Mouse (Mus musculus): ENCODE data around the gene Ttc38.
"Not testable (repeated sequence)": the region's sequence is repeated elsewhere in the genome, so short reads cannot be mapped to it uniquely, and the experiment has no call there.

The Ttc38 gene

DNA sequence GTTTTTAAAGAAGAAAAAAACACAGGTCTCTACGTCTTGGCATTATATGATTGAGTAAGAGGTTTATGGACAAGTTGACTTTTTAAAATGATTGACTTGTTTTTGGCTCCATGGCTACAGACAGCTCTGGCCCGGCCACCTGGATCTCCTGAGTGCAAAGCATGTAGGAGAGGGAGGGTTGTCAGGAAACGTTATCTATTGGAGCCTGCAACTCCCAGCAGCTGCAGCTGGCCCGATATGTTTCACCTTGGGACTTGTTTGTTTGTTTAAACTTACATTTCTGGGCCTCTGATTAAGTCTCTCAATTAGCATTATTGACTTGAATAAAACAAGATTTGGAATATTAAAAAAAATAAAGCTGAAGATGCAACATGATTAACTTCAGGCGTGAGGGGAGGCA is 5.4 kb upstream of the Ttc38 start:
- DNase-seq: no peak

- no peak for DNase-seq
Observed at GRCm38 (mm10) chr15:85828071-85828470, 4.0 kb upstream of the Ttc38 start.

- no peak for DNase-seq
Observed at GRCm38 (mm10) chr15:85829470-85829869, 2.6 kb upstream of the Ttc38 start.

GRCm38 (mm10) chr15:85832599-85832998 is 493 bp downstream of the Ttc38 start:
- DNase-seq: no peak

DNA sequence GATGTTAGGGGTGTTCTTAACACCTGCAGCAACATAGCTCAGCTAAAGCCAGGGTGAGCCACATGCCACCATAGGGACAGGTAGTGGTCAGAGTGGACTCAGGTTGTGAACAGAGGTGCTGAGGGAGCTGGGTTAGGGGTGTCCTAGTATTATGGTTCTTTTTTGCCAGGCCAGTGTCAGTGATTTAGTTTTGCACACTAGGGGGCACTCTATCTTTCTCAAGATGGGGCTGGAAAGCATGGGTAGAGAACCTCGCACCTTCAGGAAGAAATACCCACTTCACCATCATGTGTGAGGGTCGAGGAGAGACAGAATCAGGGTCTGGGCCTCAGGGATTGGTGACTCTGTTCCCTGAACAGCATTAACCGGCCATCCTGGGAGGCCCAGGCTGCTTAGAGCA is 3.2 kb downstream of the Ttc38 start:
- no peak for DNase-seq

DNA sequence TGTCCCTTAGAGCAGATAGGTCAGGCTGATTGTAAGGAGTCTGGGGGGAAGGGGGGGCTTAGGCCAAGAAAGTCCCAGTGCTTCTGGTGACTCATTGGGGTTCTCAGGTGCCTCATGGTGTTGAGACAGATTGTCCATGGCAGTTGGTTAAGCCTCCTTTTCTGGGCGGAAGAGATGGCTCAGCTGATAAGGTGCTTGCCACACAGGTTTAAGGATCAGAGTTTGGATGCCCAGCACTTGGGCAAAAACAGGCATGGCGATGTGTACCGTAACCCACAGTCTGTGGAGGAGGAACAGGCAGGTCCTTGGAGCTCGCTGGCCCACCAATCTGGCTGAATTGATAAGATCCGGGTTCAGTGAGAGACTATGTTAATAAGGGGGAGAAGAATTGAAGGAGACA is 4.8 kb downstream of the Ttc38 start:
- no peak for DNase-seq

DNA sequence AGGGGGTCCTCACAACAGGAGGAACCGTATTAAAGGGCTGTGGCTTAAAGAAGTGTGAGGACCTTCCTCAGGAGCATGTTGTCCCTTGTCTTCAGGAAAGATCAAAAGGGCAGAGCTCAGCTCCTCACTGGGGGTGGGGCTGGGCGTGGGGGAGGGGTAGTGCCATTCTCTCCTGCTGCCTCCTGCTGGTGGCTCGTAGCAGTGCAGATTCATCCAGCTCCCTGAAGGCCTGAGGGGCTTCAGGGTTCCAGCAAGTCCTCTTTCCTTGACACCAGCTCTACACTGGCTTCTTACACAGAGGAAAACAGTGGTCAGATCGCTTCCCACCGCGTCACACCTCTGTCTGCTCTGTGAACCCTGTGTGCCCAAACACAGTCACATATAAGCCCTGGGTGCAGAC is 8.9 kb downstream of the Ttc38 start:
- peak; percentile 69 to 72 for DNase-seq

DNA sequence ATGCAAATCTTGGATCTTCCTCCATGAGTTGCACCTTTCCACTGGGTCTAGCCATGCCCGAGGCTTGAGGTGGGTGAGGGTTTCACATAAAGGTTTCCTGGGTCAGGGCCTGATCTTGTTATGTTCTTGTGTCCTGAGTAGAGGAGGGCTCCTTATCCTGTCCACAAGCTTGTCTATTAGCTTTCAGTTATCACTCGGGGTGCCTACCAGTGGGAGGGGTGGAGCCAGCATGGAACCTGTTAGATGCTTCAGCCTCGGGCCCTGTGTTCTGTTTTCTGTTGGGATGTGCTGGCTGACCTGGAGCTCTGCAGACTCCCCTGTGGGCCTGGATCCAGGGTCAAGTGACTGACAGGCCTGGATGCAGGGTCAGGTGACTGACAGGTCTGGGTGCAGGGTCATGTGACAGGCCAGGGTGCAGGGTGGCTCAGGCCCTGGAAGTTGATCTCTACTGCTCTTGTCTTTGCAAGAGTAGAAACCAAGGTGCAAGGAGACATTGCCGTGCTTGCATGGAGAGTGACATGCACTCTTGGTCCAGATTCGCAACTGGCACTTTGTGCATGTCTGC is 9.8 kb downstream of the Ttc38 start:
- DNase-seq: no peak

- DNase-seq: no peak
Observed at GRCm38 (mm10) chr15:85845071-85845470, 13.0 kb downstream of the Ttc38 start.

GRCm38 (mm10) chr15:85851656-85852392 is 19.7 kb downstream of the Ttc38 start:
- no peak for DNase-seq

GRCm38 (mm10) chr15:85858980-85859489 is 26.9 kb downstream of the Ttc38 start:
- DNase-seq: no peak

DNA sequence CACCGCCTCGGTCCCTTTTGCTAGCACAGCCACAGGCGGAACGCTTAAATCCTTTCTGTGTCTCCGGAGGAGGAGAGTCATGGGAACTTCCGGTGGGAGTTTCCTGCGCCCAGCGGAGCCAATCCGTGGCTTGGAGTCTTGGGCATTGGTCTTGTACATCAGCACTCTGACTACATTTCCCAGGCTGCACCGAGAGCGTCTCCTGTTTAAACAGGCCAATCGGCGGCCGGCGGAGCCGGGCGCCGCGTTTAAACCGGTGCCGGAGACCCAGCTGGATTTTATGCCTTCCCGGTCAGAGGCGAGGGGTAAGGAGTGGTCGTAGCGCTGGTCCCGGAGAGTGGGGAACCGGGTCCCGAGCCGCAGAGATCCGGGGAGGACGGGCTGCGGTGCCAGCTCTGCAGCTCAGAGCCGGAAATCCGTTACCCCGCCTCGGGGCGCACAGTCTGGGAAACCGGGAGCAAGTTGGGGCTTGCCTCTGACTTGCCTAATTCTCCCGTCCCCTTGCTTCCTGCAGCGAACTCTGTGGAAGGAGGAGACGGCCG is 27.5 kb downstream of the Ttc38 start, which contains the start of gene Gtse1:
Gtse1 (plus strand) TSS at position 256 of the 542 bp plus-strand sequence.
- DNase-seq: peak; percentile 94 to 96

GRCm38 (mm10) chr15:85865913-85866312 is 33.8 kb downstream of the Ttc38 start:
- not testable (repeated sequence) for DNase-seq

- DNase-seq: peak; percentile 75 to 82
Observed at GRCm38 (mm10) chr15:85867696-85868095, 35.6 kb downstream of the Ttc38 start.

DNA sequence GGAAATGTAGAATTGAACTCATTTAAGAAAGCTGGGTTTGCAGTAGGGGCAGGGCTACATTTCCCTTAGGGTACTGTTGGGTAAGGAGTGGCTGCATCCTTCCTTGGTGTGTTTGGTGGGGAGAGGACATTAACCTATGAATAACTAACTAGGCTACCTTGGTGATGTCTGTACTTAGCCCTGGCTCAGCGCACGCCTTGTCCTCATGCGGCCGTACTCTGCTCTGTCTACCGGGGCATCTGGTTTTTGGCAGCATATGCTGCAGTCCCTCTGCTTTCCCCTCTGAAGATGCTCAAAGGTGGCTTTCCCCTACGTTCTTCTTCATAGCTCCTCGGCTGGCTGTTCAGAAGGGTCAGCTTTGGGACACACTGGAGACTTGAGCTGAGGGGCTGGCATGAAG is 45.2 kb downstream of the Ttc38 start:
- DNase-seq: peak in 1 of 2 experiments; percentile 44

- DNase-seq: peak; percentile 90 to 96
Observed at GRCm38 (mm10) chr15:85878848-85879497, 46.9 kb downstream of the Ttc38 start, which contains the start of gene Trmu. TSS of gene Trmu (plus strand) at chr15:85879312.

GRCm38 (mm10) chr15:85879498-85879895 is 47.4 kb downstream of the Ttc38 start:
- DNase-seq: no peak

DNA sequence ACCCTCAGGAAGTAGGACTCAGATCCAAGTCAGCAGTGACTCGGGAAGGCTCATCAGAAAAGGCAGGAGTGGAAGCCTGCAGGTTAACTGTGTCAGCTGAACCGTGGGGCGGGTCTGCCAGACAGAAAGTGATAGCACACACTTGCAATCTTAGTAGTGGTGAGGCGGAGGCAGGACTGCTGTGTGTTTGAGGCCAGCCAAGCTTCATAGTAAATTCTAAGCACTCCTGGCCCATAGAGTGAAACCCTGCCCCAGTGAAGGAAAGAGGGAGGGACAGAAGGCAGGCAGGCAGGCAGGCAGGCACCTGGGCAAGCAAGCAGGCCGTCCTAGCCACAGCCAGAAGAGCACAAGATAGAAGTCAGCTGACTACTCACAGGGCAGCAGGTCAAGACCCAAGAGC is 53.5 kb downstream of the Ttc38 start:
- DNase-seq: no peak

DNA sequence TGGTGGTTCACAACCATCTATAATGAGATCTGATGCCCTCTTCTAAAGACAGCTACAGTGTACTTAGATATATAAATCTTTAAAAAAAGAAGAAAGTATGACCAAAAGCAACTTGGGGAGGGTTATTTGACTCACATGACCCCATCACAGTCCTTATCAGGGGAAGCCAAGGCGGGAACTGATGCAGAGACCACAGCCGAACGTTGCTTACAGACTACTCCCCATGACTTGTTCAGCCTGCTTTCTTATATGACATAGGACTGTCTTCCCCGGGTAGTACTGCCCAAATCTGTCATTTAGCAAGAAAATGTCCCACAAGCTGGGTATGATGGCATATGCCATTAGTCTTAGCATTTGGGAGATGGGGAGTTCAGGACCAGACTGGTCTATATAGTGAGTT is 57.1 kb downstream of the Ttc38 start:
- DNase-seq: no peak

DNA sequence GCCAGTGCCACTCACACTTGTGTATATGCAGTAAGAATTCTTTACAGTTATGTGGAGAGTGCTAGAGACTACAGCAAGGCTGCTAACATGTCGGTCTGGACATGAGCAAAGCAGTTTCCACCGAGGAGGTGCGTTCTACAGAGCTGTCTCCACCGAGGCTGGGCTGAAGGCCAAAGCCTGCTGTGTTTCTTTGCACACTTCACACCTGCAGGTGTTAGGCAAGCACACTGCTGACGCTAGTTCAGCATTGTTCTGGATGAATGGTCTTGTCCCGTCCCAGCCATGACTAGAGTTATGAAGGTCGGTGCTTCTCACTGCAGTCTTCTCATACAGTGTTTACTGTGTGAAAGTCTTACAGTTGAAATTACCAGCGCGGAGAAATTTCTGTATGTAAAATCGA is 59.9 kb downstream of the Ttc38 start:
- peak in 1 of 2 experiments; percentile 11 for DNase-seq

GRCm38 (mm10) chr15:85892498-85893118 is 60.5 kb downstream of the Ttc38 start:
- no peak for DNase-seq

DNA sequence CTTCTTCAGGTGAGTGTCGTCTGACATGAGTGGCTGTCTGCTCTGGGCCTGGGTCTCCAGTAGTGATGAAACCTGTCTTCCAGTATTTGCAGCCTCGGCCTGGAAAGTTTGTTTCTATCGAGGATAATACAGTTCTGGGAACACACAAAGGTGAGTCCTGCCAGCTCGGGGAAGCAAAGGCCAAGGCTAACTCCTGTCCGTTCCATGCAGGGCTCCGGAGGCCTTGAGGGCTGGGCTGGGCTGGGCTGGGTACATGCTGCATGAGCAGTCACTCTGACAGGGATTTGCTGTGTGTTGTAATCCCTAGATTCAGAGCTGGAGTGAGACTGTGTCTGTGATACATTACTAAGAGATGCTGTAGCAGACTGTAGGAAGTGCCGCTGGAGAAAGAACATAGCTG is 61.8 kb downstream of the Ttc38 start:
- DNase-seq: no peak

GRCm38 (mm10) chr15:85896284-85896683 is 64.2 kb downstream of the Ttc38 start:
- DNase-seq: peak; percentile 92 to 94
